Mouse (Mus musculus): ENCODE results near the gene Rufy2. TPM values are rescaled to one million over a fixed set of nuclear protein-coding genes. Genes with fewer than 3 reads are reported as not detected.
"Not testable (repeated sequence)": the region's sequence is repeated elsewhere in the genome, so short reads cannot be mapped to it uniquely, and the experiment has no call there.

The Rufy2 gene
- polyA plus RNA-seq, 1 experiment from 2014 or later, result 61.2 TPM

DNA sequence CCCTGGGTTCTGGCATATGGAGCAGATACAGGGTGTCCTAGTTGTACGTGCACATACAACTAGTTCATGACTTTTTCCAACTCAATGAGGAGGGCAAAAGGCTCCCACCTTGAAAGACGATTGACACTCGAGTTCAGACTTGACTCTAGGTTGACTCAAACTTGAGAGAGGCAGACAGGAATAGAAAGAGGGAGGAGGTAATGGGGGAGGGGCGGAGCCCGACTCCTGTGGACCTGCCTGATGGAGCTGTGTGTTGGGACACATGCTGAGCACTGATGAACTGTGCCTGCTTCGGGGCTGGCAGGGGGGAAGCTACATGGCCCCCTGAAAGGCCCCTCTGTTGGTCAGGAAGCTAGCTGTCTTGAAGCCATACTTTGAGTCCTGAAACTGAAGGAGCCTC, 73.0 kb downstream of the Rufy2 start:
- H3K27me3 ChIP-seq (ENCODE audit: control insufficient read depth, insufficient read depth, low read depth, low read length), result no peaks in the 10 kb centered on the region
- WGBS, result 61% methylated on average over 6 of the region's 6 CpGs
- H3K4me1 ChIP-seq (ENCODE audit: control insufficient read depth, insufficient read depth, low read length), result no peaks in the 10 kb centered on the region
- no peak overlapping the region for H3K27ac ChIP-seq (ENCODE audit: low read length)
- no peaks in the 10 kb centered on the region for H3K9me3 ChIP-seq (replicated peaks; ENCODE audit: control insufficient read depth, low read length, poor library complexity, severe bottlenecking)
- no peak overlapping the region for H3K9ac ChIP-seq (ENCODE audit: low read depth, low read length)
- H3K36me3 ChIP-seq (ENCODE audit: control insufficient read depth, insufficient read depth, low read length), result no peaks in the 10 kb centered on the region
- no peak overlapping the region for H3K4me2 ChIP-seq (ENCODE audit: low read length)
- no peak for ATAC-seq
- H3K4me3 ChIP-seq (ENCODE audit: low read depth, low read length), result no peak overlapping the region

DNA sequence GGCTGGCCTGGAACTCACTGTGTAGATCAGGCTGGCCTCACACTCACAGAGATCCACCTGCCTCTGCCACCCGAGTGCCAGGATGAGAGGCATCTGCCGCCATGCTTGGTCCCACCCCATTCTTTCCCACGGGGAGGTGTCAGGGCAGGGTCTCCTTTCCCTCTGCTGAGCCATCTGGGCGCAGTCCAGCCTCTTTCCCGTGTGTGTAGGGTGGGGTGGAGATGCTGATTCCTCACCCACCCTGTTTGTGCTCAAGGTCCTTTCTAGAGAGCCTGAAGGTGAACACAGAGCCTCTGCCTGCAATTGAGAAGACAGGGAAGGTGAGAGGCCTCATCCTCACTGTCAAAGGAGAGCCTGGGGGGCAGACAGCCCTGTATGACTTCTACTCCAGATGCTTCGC, 74.0 kb downstream of the Rufy2 start:
- not testable (repeated sequence) for H3K9ac ChIP-seq (ENCODE audit: low read depth, low read length); H3K4me2 ChIP-seq (ENCODE audit: low read length); H3K36me3 ChIP-seq (ENCODE audit: control insufficient read depth, insufficient read depth, low read length); H3K27me3 ChIP-seq (ENCODE audit: control insufficient read depth, insufficient read depth, low read depth, low read length); H3K4me1 ChIP-seq (ENCODE audit: control insufficient read depth, insufficient read depth, low read length); H3K9me3 ChIP-seq (replicated peaks; ENCODE audit: control insufficient read depth, low read length, poor library complexity, severe bottlenecking); H3K4me3 ChIP-seq (ENCODE audit: low read depth, low read length); ATAC-seq; H3K27ac ChIP-seq (ENCODE audit: low read length)
- 85% methylated on average over 6 of the region's 6 CpGs for whole genome bisulfite sequencing

DNA sequence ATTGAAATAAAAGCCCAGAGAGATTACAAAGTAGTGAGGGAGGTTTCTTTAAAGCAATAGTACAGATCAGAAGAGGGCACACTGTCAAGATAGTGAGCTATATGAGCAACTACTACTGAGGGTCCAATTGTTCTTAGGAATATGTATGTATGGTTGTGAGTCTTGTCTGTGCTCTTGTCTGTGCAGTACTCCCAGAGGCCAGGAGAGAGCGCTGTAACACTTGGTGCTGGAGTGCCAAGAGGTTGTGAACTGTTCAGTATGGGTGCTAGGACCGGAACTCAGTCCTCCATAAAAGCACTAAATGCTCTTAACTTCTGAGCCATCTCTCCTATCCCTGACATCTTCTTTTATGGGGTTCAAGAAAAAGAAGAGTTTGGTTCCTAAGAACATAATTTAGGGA, 74.6 kb downstream of the Rufy2 start:
- WGBS, result 75% methylated on average over 2 of the region's 2 CpGs
- H3K4me1 ChIP-seq (ENCODE audit: control insufficient read depth, insufficient read depth, low read length), result no peaks in the 10 kb centered on the region
- no peak overlapping the region for H3K27ac ChIP-seq (ENCODE audit: low read length)
- H3K9me3 ChIP-seq (replicated peaks; ENCODE audit: control insufficient read depth, low read length, poor library complexity, severe bottlenecking), result no peaks in the 10 kb centered on the region
- H3K36me3 ChIP-seq (ENCODE audit: control insufficient read depth, insufficient read depth, low read length), result no peaks in the 10 kb centered on the region
- H3K4me2 ChIP-seq (ENCODE audit: low read length), result no peak overlapping the region
- no peak overlapping the region for H3K9ac ChIP-seq (ENCODE audit: low read depth, low read length)
- no peak for ATAC-seq
- H3K27me3 ChIP-seq (ENCODE audit: control insufficient read depth, insufficient read depth, low read depth, low read length), result no peaks in the 10 kb centered on the region
- H3K4me3 ChIP-seq (ENCODE audit: low read depth, low read length), result no peak overlapping the region

DNA sequence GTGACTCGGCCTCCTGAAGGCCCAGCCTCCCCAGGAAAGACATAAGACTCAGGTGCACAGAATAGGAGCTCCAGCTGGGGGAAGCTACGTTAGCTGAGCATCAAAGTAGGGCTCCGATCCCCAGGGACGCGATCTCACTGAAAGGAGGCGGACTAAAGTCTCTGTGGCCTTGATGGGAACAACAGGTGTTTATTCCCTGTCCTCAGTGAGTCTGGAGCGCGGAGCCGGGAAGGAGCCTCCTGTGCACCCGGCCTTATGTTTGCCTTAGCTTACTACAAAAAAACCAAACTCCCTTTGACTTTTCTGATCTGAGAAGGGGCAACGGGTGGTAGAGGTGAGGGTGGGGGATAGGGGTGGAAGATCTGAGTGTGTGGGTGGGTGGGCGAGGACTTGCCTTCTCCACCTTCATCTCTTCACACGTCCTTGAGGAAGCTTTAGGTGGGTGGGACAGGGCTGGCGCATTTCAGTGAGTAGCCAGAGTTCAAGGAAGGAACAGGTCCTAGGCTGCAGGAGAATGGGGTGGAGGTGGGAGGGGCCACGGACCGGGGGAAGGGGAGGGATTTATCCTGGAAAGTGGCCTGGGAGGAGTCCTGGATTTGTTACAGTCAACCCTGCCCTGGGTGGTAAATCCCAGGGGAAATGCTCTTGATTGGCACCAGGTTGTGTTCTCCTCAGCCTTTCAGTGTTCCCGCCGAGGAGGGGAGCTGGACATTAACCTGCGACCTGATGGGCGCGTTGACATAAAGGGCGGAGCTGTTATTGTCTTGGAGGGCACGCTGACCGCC, 77.1 kb downstream of the Rufy2 start:
- H3K36me3 ChIP-seq (ENCODE audit: control insufficient read depth, insufficient read depth, low read length), result no peaks in the 10 kb centered on the region
- no peak for ATAC-seq
- H3K4me2 ChIP-seq (ENCODE audit: low read length), result no peak overlapping the region
- H3K27ac ChIP-seq (ENCODE audit: low read length), result no peak overlapping the region
- H3K9ac ChIP-seq (ENCODE audit: low read depth, low read length), result no peak overlapping the region
- no peaks in the 10 kb centered on the region for H3K27me3 ChIP-seq (ENCODE audit: control insufficient read depth, insufficient read depth, low read depth, low read length)
- no peaks in the 10 kb centered on the region for H3K9me3 ChIP-seq (replicated peaks; ENCODE audit: control insufficient read depth, low read length, poor library complexity, severe bottlenecking)
- no peak overlapping the region for H3K4me3 ChIP-seq (ENCODE audit: low read depth, low read length)
- H3K4me1 ChIP-seq (ENCODE audit: control insufficient read depth, insufficient read depth, low read length), result no peaks in the 10 kb centered on the region
- 43% methylated on average over 24 of the region's 24 CpGs for WGBS

GRCm38 (mm10) chr10:63059862-63060261, 79.8 kb downstream of the Rufy2 start, which contains the start of gene Pbld1:
TSS of gene Pbld1 (plus strand) at chr10:63060162.
- Histone ChIP-seq H3K36me3 (ENCODE audit: control insufficient read depth, insufficient read depth, low read length) (no peaks in the 10 kb centered on the region), H3K27ac (ENCODE audit: low read length) (no peak within 1 kb of the TSS), H3K9ac (ENCODE audit: low read depth, low read length) (no peak within 1 kb of the TSS), H3K4me2 (ENCODE audit: low read length) (no peak within 1 kb of the TSS), H3K4me1 (ENCODE audit: control insufficient read depth, insufficient read depth, low read length) (no peaks in the 10 kb centered on the region), H3K27me3 (ENCODE audit: control insufficient read depth, insufficient read depth, low read depth, low read length) (no peaks in the 10 kb centered on the region), H3K4me3 (ENCODE audit: low read depth, low read length) (no peak within 1 kb of the TSS), H3K9me3 (replicated peaks; ENCODE audit: control insufficient read depth, low read length, poor library complexity, severe bottlenecking) (no peaks in the 10 kb centered on the region)
- no peak for ATAC-seq
- WGBS, result 91% methylated on average over 2 of the region's 2 CpGs

DNA sequence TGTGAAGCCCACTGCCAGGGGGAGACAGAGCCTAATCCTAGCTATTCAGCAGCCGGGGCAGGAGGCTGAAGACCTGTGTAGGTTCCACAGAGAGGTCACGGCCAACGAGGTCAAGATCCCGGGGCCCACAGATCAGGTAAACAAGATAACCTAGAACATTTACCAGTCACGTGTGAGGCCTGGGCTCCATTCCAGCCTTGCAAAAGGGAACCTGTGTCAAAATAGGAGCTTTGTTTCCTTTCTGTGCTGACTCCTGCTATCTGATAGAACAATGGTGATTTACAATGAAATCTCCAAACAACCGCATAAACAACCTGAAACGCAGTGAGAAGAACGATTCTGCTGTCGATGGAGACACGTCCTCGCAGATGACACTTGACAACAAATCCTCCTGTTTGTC, 80.4 kb downstream of the Rufy2 start:
- no peak overlapping the region for H3K4me2 ChIP-seq (ENCODE audit: low read length)
- H3K27ac ChIP-seq (ENCODE audit: low read length), result no peak overlapping the region
- H3K4me1 ChIP-seq (ENCODE audit: control insufficient read depth, insufficient read depth, low read length), result no peaks in the 10 kb centered on the region
- no peaks in the 10 kb centered on the region for H3K36me3 ChIP-seq (ENCODE audit: control insufficient read depth, insufficient read depth, low read length)
- H3K4me3 ChIP-seq (ENCODE audit: low read depth, low read length), result no peak overlapping the region
- H3K27me3 ChIP-seq (ENCODE audit: control insufficient read depth, insufficient read depth, low read depth, low read length), result no peaks in the 10 kb centered on the region
- H3K9me3 ChIP-seq (replicated peaks; ENCODE audit: control insufficient read depth, low read length, poor library complexity, severe bottlenecking), result no peaks in the 10 kb centered on the region
- WGBS, result 66% methylated on average over 11 of the region's 11 CpGs
- ATAC-seq, result no peak
- H3K9ac ChIP-seq (ENCODE audit: low read depth, low read length), result no peak overlapping the region

DNA sequence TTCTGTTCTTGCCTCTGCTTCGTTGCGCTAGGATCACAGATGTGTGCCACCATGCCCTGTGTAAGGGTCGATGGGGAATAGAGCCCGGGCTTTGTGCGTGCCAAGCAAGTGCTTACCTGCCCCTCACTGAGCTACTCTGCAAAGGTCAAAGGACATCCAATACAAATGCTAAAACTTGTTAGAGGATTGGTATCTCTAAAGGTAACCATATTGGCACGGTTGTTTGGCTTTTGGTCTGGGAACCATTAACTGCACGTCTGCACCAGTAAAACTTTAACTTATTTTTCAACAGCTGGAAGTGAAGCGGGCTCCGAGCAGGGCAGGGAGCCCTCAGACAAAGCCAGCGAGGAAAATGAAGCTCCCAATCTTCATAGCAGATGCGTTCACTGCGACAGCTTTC, 81.2 kb downstream of the Rufy2 start:
- no peak overlapping the region for H3K9ac ChIP-seq (ENCODE audit: low read depth, low read length)
- H3K4me1 ChIP-seq (ENCODE audit: control insufficient read depth, insufficient read depth, low read length), result no peaks in the 10 kb centered on the region
- ATAC-seq, result no peak
- no peaks in the 10 kb centered on the region for H3K36me3 ChIP-seq (ENCODE audit: control insufficient read depth, insufficient read depth, low read length)
- H3K4me3 ChIP-seq (ENCODE audit: low read depth, low read length), result no peak overlapping the region
- no peak overlapping the region for H3K27ac ChIP-seq (ENCODE audit: low read length)
- WGBS, result 71% methylated on average over 12 of the region's 12 CpGs
- no peak overlapping the region for H3K4me2 ChIP-seq (ENCODE audit: low read length)
- no peaks in the 10 kb centered on the region for H3K27me3 ChIP-seq (ENCODE audit: control insufficient read depth, insufficient read depth, low read depth, low read length)
- H3K9me3 ChIP-seq (replicated peaks; ENCODE audit: control insufficient read depth, low read length, poor library complexity, severe bottlenecking), result no peaks in the 10 kb centered on the region

DNA sequence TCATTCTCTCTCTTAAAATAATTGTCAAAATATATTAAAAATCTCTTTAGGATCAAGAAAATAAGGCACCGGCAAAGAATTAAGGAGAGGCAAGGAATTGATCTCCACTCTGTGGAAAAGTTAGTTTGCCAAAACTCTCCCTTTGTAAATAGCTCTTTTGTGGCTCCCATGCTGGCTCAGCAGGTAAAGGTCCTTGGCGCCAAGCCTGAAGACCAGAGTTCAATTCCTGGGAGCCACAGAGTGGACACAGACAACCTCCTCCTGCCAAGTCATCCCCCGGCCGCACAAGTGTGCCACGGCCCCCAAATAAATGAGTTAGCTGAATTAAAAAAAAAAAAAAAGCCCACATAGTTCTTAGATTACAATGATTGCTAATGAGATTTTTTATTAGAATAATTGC, 82.7 kb downstream of the Rufy2 start:
- Histone ChIP-seq H3K27me3 (ENCODE audit: control insufficient read depth, insufficient read depth, low read depth, low read length) (no peaks in the 10 kb centered on the region), H3K36me3 (ENCODE audit: control insufficient read depth, insufficient read depth, low read length) (no peaks in the 10 kb centered on the region), H3K4me3 (ENCODE audit: low read depth, low read length) (no peak overlapping the region), H3K4me2 (ENCODE audit: low read length) (no peak overlapping the region), H3K27ac (ENCODE audit: low read length) (no peak overlapping the region), H3K9me3 (replicated peaks; ENCODE audit: control insufficient read depth, low read length, poor library complexity, severe bottlenecking) (no peaks in the 10 kb centered on the region), H3K9ac (ENCODE audit: low read depth, low read length) (no peak overlapping the region), H3K4me1 (ENCODE audit: control insufficient read depth, insufficient read depth, low read length) (no peaks in the 10 kb centered on the region)
- ATAC-seq, result no peak
- WGBS, result 89% methylated on average over 5 of the region's 5 CpGs

- no peak for ATAC-seq
- no peaks in the 10 kb centered on the region for H3K9me3 ChIP-seq (replicated peaks; ENCODE audit: control insufficient read depth, low read length, poor library complexity, severe bottlenecking)
- no peaks in the 10 kb centered on the region for H3K36me3 ChIP-seq (ENCODE audit: control insufficient read depth, insufficient read depth, low read length)
- H3K27me3 ChIP-seq (ENCODE audit: control insufficient read depth, insufficient read depth, low read depth, low read length), result no peaks in the 10 kb centered on the region
- H3K27ac ChIP-seq (ENCODE audit: low read length), result no peak overlapping the region
- H3K4me1 ChIP-seq (ENCODE audit: control insufficient read depth, insufficient read depth, low read length), result no peaks in the 10 kb centered on the region
- no peak overlapping the region for H3K9ac ChIP-seq (ENCODE audit: low read depth, low read length)
- 68% methylated on average over 7 of the region's 7 CpGs for WGBS
- no peak overlapping the region for H3K4me2 ChIP-seq (ENCODE audit: low read length)
- no peak overlapping the region for H3K4me3 ChIP-seq (ENCODE audit: low read depth, low read length)
Measured at GRCm38 (mm10) chr10:63063365-63063764, 83.3 kb downstream of the Rufy2 start.

Data from midbrain, embryonic 16.5 days (tissue).